Mouse (Mus musculus): Measurements from ENCODE around the gene Zbtb39. TPM values are rescaled to one million over a fixed set of nuclear protein-coding genes. Genes with fewer than 3 reads are reported as not detected.
"Not testable (repeated sequence)": the region's sequence is repeated elsewhere in the genome, so short reads cannot be mapped to it uniquely, and the experiment has no call there.

Zbtb39 gene
- polyA plus RNA-seq, 1 experiment from 2014 or later: 4.9 TPM

- Histone ChIP-seq H3K4me1 (ENCODE audit: control insufficient read depth, insufficient read depth, low read length) (0 out of 2 replicates have a peak, but pooled peaks cover 8% of the 10 kb centered on the region), H3K27ac (ENCODE audit: low read length) (no peak overlapping the region), H3K4me2 (replicated peaks; ENCODE audit: low read depth, low read length) (no peak overlapping the region), H3K9me3 (ENCODE audit: control insufficient read depth, low read depth, low read length) (no peaks in the 10 kb centered on the region), H3K27me3 (ENCODE audit: control insufficient read depth, insufficient read depth, low read length) (no peaks in the 10 kb centered on the region), H3K9ac (replicated peaks; ENCODE audit: low read depth, low read length) (no peak overlapping the region), H3K4me3 (ENCODE audit: low read depth, low read length) (no peak overlapping the region), H3K36me3 (ENCODE audit: control insufficient read depth, insufficient read depth, low read length) (no peaks in the 10 kb centered on the region)
- ATAC-seq (ENCODE audit: insufficient number of reproducible peaks, insufficient read depth, low FRiP score, low read depth): no peak
- WGBS: 59% methylated on average over 6 of the region's 6 CpGs
Measured at GRCm38 (mm10) chr10:127754566-127755166, 15.3 kb downstream of the Zbtb39 start.

GRCm38 (mm10) chr10:127755246-127755645 lies 15.9 kb downstream of the Zbtb39 start:
- WGBS: 60% methylated on average over 3 of the region's 3 CpGs
- H3K4me3 ChIP-seq (ENCODE audit: low read depth, low read length): no peak overlapping the region
- H3K27me3 ChIP-seq (ENCODE audit: control insufficient read depth, insufficient read depth, low read length): no peaks in the 10 kb centered on the region
- H3K9ac ChIP-seq (replicated peaks; ENCODE audit: low read depth, low read length): no peak overlapping the region
- no peak for ATAC-seq (ENCODE audit: insufficient number of reproducible peaks, insufficient read depth, low FRiP score, low read depth)
- H3K36me3 ChIP-seq (ENCODE audit: control insufficient read depth, insufficient read depth, low read length): no peaks in the 10 kb centered on the region
- no peak overlapping the region for H3K27ac ChIP-seq (ENCODE audit: low read length)
- 0 out of 2 replicates have a peak, but pooled peaks cover 8% of the 10 kb centered on the region for H3K4me1 ChIP-seq (ENCODE audit: control insufficient read depth, insufficient read depth, low read length)
- no peak overlapping the region for H3K4me2 ChIP-seq (replicated peaks; ENCODE audit: low read depth, low read length)
- H3K9me3 ChIP-seq (ENCODE audit: control insufficient read depth, low read depth, low read length): no peaks in the 10 kb centered on the region

GRCm38 (mm10) chr10:127755770-127756468 lies 16.6 kb downstream of the Zbtb39 start:
- WGBS: 25% methylated on average over 17 of the region's 18 CpGs
- ATAC-seq (ENCODE audit: insufficient number of reproducible peaks, insufficient read depth, low FRiP score, low read depth): no peak

GRCm38 (mm10) chr10:127759181-127760110 lies 20.1 kb downstream of the Zbtb39 start, which contains the start of the genes Rdh1 and Rdh16f1:
Gene Rdh1 (plus strand): TSS chr10:127759721.
Gene Rdh16f1 (plus strand): TSS chr10:127759787.
- Histone ChIP-seq H3K9me3 (ENCODE audit: control insufficient read depth, low read depth, low read length) (no peaks in the 10 kb centered on the region), H3K4me2 (replicated peaks; ENCODE audit: low read depth, low read length) (no peak within 1 kb of the TSS), H3K4me3 (ENCODE audit: low read depth, low read length) (no peak within 1 kb of the TSS), H3K27ac (ENCODE audit: low read length) (no peak within 1 kb of the TSS), H3K4me1 (ENCODE audit: control insufficient read depth, insufficient read depth, low read length) (0 out of 2 replicates have a peak, but pooled peaks cover 10% of the 10 kb centered on the region), H3K36me3 (ENCODE audit: control insufficient read depth, insufficient read depth, low read length) (no peaks in the 10 kb centered on the region), H3K27me3 (ENCODE audit: control insufficient read depth, insufficient read depth, low read length) (no peaks in the 10 kb centered on the region), H3K9ac (replicated peaks; ENCODE audit: low read depth, low read length) (no peak within 1 kb of the TSS)
- WGBS: 57% methylated on average over 8 of the region's 9 CpGs
- ATAC-seq (ENCODE audit: insufficient number of reproducible peaks, insufficient read depth, low FRiP score, low read depth): no peak

More at GRCm38 (mm10) chr10:127755770-127756468, 16.6 kb downstream of the Zbtb39 start:
- Histone ChIP-seq H3K27ac (ENCODE audit: low read length) (no peak overlapping the region), H3K4me1 (ENCODE audit: control insufficient read depth, insufficient read depth, low read length) (0 out of 2 replicates have a peak, but pooled peaks cover 8% of the 10 kb centered on the region), H3K27me3 (ENCODE audit: control insufficient read depth, insufficient read depth, low read length) (no peaks in the 10 kb centered on the region), H3K9me3 (ENCODE audit: control insufficient read depth, low read depth, low read length) (no peaks in the 10 kb centered on the region), H3K4me3 (ENCODE audit: low read depth, low read length) (peak overlapping the region; percentile 15; the same call in 1 of the 2 replicates), H3K9ac (replicated peaks; ENCODE audit: low read depth, low read length) (no peak overlapping the region), H3K36me3 (ENCODE audit: control insufficient read depth, insufficient read depth, low read length) (no peaks in the 10 kb centered on the region), H3K4me2 (replicated peaks; ENCODE audit: low read depth, low read length) (peak overlapping the region; percentile 42)

GRCm38 (mm10) chr10:127762926-127763325 lies 23.6 kb downstream of the Zbtb39 start:
- not testable (repeated sequence) for H3K4me2 ChIP-seq (replicated peaks; ENCODE audit: low read depth, low read length); H3K9me3 ChIP-seq (ENCODE audit: control insufficient read depth, low read depth, low read length); ATAC-seq (ENCODE audit: insufficient number of reproducible peaks, insufficient read depth, low FRiP score, low read depth); H3K27me3 ChIP-seq (ENCODE audit: control insufficient read depth, insufficient read depth, low read length); H3K27ac ChIP-seq (ENCODE audit: low read length); H3K4me3 ChIP-seq (ENCODE audit: low read depth, low read length); H3K36me3 ChIP-seq (ENCODE audit: control insufficient read depth, insufficient read depth, low read length); H3K4me1 ChIP-seq (ENCODE audit: control insufficient read depth, insufficient read depth, low read length); H3K9ac ChIP-seq (replicated peaks; ENCODE audit: low read depth, low read length)
- 85% methylated on average over 10 of the region's 10 CpGs for WGBS

- Histone ChIP-seq H3K27me3 (ENCODE audit: control insufficient read depth, insufficient read depth, low read length) (no peaks in the 10 kb centered on the region), H3K9me3 (ENCODE audit: control insufficient read depth, low read depth, low read length) (no peaks in the 10 kb centered on the region), H3K27ac (ENCODE audit: low read length) (no peak overlapping the region), H3K4me1 (ENCODE audit: control insufficient read depth, insufficient read depth, low read length) (0 out of 2 replicates have a peak, but pooled peaks cover 6% of the 10 kb centered on the region), H3K36me3 (ENCODE audit: control insufficient read depth, insufficient read depth, low read length) (no peaks in the 10 kb centered on the region), H3K4me2 (replicated peaks; ENCODE audit: low read depth, low read length) (no peak overlapping the region), H3K9ac (replicated peaks; ENCODE audit: low read depth, low read length) (no peak overlapping the region), H3K4me3 (ENCODE audit: low read depth, low read length) (no peak overlapping the region)
- WGBS: 49% methylated on average over 12 of the region's 12 CpGs
- ATAC-seq (ENCODE audit: insufficient number of reproducible peaks, insufficient read depth, low FRiP score, low read depth): peak; percentile 28; the same call in 1 of the 2 replicates
Measured at GRCm38 (mm10) chr10:127763914-127764680, 24.8 kb downstream of the Zbtb39 start.

GRCm38 (mm10) chr10:127766564-127766963 lies 27.2 kb downstream of the Zbtb39 start:
- H3K4me1 ChIP-seq (ENCODE audit: control insufficient read depth, insufficient read depth, low read length): 0 out of 2 replicates have a peak, but pooled peaks cover 6% of the 10 kb centered on the region
- no peaks in the 10 kb centered on the region for H3K36me3 ChIP-seq (ENCODE audit: control insufficient read depth, insufficient read depth, low read length)
- ATAC-seq (ENCODE audit: insufficient number of reproducible peaks, insufficient read depth, low FRiP score, low read depth): no peak
- no peaks in the 10 kb centered on the region for H3K9me3 ChIP-seq (ENCODE audit: control insufficient read depth, low read depth, low read length)
- H3K4me3 ChIP-seq (ENCODE audit: low read depth, low read length): no peak overlapping the region
- no peaks in the 10 kb centered on the region for H3K27me3 ChIP-seq (ENCODE audit: control insufficient read depth, insufficient read depth, low read length)
- H3K4me2 ChIP-seq (replicated peaks; ENCODE audit: low read depth, low read length): no peak overlapping the region
- no peak overlapping the region for H3K27ac ChIP-seq (ENCODE audit: low read length)
- H3K9ac ChIP-seq (replicated peaks; ENCODE audit: low read depth, low read length): no peak overlapping the region
- 77% methylated on average over 1 of the region's 1 CpGs for WGBS

Data from stomach, embryonic 14.5 days (tissue).